Mouse (Mus musculus) olfactory bulb, adult 2 months (tissue): ENCODE data around the gene Sms. TPM values are rescaled to one million over a fixed set of nuclear protein-coding genes. Genes with fewer than 3 reads are reported as not detected.

Experiments used
- H3K27ac ChIP-seq: fragments of 200-500 bp; 2 replicates; pipeline ENCODE4 v1.5.1; 2012; ENCODE audit warnings: low read depth, low read length; ENCODE audit not compliant: insufficient read depth
- H3K4me1 ChIP-seq: fragments of 200-500 bp; 2 replicates; pipeline ENCODE4 v1.6.1; 2012; ENCODE audit warnings: low read length; ENCODE audit not compliant: control insufficient read depth, insufficient read depth
- H3K4me3 ChIP-seq: fragments of 200-500 bp; 2 replicates; pipeline ENCODE4 v1.5.1; 2012; ENCODE audit warnings: mild to moderate bottlenecking, low read depth, low read length, moderate library complexity; ENCODE audit not compliant: insufficient read depth
- CTCF ChIP-seq: fragments of 200-500 bp; IDR thresholded peaks from 2 replicates; pipeline ENCODE4 v1.5.1; 2012; ENCODE audit warnings: low read depth, mild to moderate bottlenecking, low read length, moderate library complexity; ENCODE audit not compliant: insufficient read depth
- POLR2A ChIP-seq: fragments of 200-500 bp; IDR thresholded peaks from 2 replicates; pipeline ENCODE4 v1.6.1; 2012; ENCODE audit warnings: mild to moderate bottlenecking, low read depth, low read length, moderate library complexity; ENCODE audit not compliant: insufficient read depth
- WGBS: fragments of 180-500 bp; shearing (Covaris S2); methylation state at CpG from one replicate; pipeline ENCODE4 v1.1.7; 2018; 5-methylcytosine and 5-hydroxymethylcytosine counted together
- polyA plus RNA-seq: library from polyadenylated mRNA; stranded (reverse); fragments of >200 nt; gene quantifications from 2 replicates; pipeline ENCODE4 v1.2.4, GENCODE M21; 2012; ENCODE audit warnings: low replicate concordance; ENCODE audit not compliant: missing spikeins, insufficient read depth, insufficient read length

Sms gene
- polyA plus RNA-seq, 1 experiment = not detected

DNA sequence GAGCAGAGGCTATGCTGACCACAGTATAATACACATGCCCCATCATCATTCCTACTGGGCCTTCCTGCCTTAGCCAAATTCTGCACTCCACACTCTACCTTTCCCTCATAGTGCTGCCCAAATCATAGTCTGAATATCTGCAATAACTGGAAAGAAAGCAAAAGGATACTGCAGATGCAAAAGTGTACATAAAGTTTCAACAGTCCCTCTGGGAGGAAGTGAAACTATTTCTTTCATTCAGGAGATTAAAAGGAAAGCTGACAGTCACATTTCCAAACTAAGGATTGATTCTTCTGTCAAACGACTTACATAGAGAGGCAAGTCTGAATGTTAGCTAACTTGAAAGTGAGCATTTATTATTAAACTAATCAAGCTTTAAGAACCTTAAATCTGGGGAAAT lies 26.1 kb downstream of the Sms start:
- TF ChIP-seq CTCF (no peak), POLR2A (no peak)
- H3K4me1 ChIP-seq = no peaks in the 10 kb centered on the region
- no peak overlapping the region for H3K4me3 ChIP-seq
- 54% methylated on average over 1 of the region's 1 CpGs for WGBS
- no peak overlapping the region for H3K27ac ChIP-seq

DNA sequence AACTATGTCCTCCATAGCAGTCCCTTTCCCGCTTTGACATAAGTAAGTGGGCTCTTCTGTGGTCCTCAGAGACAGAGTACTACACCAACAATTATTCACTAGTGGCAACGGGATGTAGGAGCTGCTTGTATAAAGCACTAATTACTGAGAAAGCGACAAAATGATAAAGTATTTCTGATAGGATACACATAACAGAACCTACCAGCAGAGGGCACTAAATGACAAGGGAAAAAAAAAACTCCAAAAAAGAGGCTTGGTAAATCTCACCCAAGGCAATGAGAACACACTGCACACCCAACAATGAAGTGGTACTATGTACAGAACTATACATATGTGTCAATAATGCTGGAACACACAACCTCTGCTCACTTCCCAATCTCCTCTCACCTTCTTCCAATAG lies 29.4 kb downstream of the Sms start:
- no peak for TF ChIP-seq CTCF
- TF ChIP-seq POLR2A = no peak
- WGBS = 40% methylated on average over 3 of the region's 3 CpGs
- no peak overlapping the region for H3K27ac ChIP-seq
- H3K4me1 ChIP-seq = no peaks in the 10 kb centered on the region
- H3K4me3 ChIP-seq = no peak overlapping the region

DNA sequence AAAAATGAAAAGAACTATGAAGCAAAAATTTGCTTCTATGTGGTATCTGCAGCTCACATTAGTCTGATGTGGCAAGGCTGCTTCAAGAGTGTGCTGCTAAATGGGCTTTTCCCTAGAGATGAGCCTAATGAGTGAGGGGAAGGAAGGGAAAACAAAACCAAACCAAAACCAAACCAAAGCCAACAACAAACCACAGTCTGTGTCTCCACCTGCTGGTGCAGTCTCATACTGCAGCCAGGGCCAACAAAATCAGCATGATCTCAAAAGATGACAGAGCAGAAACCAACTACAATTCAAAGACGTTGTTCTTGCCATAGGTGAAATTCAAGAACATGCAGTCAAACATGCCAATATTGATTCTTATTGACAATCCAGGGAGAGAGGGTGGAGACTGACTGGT lies 37.7 kb downstream of the Sms start:
- Histone ChIP-seq H3K4me3 (no peak overlapping the region), H3K4me1 (no peaks in the 10 kb centered on the region), H3K27ac (no peak overlapping the region)
- WGBS = 22% methylated on average over 1 of the region's 1 CpGs
- TF ChIP-seq POLR2A = no peak
- TF ChIP-seq CTCF = no peak

- TF ChIP-seq POLR2A (no peak), CTCF (no peak)
- no peaks in the 10 kb centered on the region for H3K4me1 ChIP-seq
- H3K4me3 ChIP-seq = no peak overlapping the region
- 58% methylated on average over 1 of the region's 1 CpGs for WGBS
- H3K27ac ChIP-seq = no peak overlapping the region
Measured at GRCm38 (mm10) chrX:157449000-157449399, 43.1 kb downstream of the Sms start.

DNA sequence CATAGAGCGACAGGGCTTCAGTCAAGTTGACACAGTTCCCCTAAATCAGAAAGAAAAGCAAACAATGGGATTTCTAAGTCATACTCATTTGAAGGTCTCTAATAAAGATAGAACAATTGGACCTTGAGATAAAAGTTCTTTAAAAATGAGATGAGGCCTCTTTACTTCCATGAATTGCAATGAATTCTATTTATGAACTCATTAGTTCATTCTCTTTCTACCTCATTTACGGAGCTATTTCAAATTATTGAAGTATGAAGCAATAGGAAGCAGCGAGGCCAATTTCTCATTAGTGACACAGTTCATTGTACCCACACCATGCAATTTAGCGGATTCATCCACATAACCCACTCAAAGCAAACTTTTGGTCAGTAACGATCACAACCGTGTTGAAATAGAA lies 44.7 kb downstream of the Sms start:
- TF ChIP-seq POLR2A (no peak), CTCF (no peak)
- H3K27ac ChIP-seq = no peak overlapping the region
- H3K4me1 ChIP-seq = no peaks in the 10 kb centered on the region
- 78% methylated on average over 6 of the region's 6 CpGs for WGBS
- no peak overlapping the region for H3K4me3 ChIP-seq

DNA sequence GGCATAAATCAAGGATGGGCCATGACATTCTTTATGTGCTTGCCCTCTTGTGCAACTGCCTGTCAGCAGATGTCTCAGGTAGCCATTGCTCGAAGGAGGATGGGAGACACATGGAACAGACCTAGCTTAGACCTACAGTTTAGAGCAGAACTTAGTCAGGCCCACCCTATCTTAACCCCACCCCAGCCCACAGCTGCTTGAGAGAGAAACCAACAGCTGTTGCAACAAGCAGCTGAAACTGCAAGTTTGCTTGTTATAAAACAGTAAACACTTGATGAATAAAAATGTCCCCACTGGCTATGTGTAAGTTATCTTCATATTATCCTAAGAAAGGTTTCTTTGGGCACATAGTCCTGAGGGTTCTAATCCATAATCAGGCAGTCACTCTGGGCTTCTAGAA lies 57.3 kb downstream of the Sms start:
- Histone ChIP-seq H3K27ac (no peak overlapping the region), H3K4me3 (no peak overlapping the region), H3K4me1 (no peaks in the 10 kb centered on the region)
- 70% methylated on average over 1 of the region's 1 CpGs for WGBS
- TF ChIP-seq POLR2A = no peak
- no peak for TF ChIP-seq CTCF

DNA sequence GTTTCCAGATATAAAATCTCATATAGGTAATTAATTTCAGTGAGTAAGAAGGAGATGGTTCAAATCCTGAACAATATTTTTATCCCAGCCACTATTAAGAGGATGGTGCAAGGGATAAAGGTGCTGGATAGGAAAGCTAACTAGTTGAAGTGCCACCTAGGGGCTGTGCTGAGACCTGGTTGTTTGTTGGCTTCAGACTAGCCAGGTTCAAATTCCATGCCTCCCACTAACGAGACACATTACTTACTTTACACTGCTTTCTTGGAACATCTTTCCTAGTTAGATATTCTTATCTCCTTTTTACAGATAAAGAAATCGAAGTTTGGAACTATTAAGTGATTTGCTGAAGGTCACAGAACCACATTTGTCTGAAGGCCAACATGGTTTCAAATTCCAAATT lies 72.6 kb downstream of the Sms start:
- WGBS = 65% methylated on average over 2 of the region's 2 CpGs
- H3K4me1 ChIP-seq = no peaks in the 10 kb centered on the region
- TF ChIP-seq CTCF (no peak), POLR2A (no peak)
- no peak overlapping the region for H3K27ac ChIP-seq
- no peak overlapping the region for H3K4me3 ChIP-seq

DNA sequence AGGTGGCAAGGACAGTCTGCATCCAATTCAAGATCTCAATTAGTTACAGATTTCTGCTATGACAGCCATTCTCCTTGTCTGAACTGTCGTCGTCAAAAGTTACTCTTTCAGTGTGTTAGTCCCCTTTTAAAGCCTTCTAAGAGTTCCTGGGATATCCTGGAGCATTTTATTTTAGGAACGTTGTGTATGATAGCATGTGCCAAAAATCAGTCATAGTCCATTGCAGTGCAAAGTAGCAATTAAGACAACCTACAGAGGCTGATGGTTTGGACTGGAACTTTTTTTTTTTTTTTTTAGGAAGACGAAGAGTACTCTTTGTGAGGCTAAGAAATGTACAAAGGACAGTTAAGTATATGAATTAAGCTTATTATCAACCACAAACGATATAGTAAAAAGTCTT lies 76.9 kb downstream of the Sms start, which contains the start of gene Phex:
Gene Phex, minus strand, starts transcription at position 101 of the 400 bp plus-strand sequence.
- H3K4me3 ChIP-seq = no peak within 1 kb of the TSS
- H3K4me1 ChIP-seq = no peaks in the 10 kb centered on the region
- no peak within 1 kb of the TSS for H3K27ac ChIP-seq
- TF ChIP-seq CTCF = no peak
- TF ChIP-seq POLR2A = no peak
- 47% methylated on average over 5 of the region's 5 CpGs for WGBS

GRCm38 (mm10) chrX:157404919-157405318 lies 87.2 kb downstream of the Sms start:
- 67% methylated on average over 6 of the region's 6 CpGs for WGBS
- Histone ChIP-seq H3K4me3 (no peak overlapping the region), H3K27ac (no peak overlapping the region), H3K4me1 (no peaks in the 10 kb centered on the region)
- TF ChIP-seq CTCF = no peak
- no peak for TF ChIP-seq POLR2A

Other genes starting within 250 kb of the Sms start
- gene Phex, start 77.0 kb downstream of the Sms start, polyA plus RNA-seq = not detected in 2 replicates
- gene Yy2, start 76.7 kb upstream of the Sms start, polyA plus RNA-seq = not detected in 2 replicates
- not detected in 2 replicates for gene Mbtps2, start 106.4 kb upstream of the Sms start, polyA plus RNA-seq
- not detected in 2 replicates for gene Smpx, start 206.6 kb upstream of the Sms start, polyA plus RNA-seq